Mouse (Mus musculus) gastrocnemius, postnatal 10 days (tissue): ENCODE results near the gene Svip. TPM values are rescaled to one million over a fixed set of nuclear protein-coding genes. Genes with fewer than 3 reads are reported as not detected.

Experiments used
- DNase-seq: peaks from one replicate; pipeline ENCODE4 v3.0.0; 2021; ENCODE audit warnings: mixed read lengths
- total RNA-seq, 2 experiments: library from RNA; stranded (reverse); gene quantifications; 2 replicates each; pipeline ENCODE4 v1.2.3; 2021

Gene Svip
- total RNA-seq, 2 experiments from 2014 or later = 5.5 to 6.6 TPM

DNA sequence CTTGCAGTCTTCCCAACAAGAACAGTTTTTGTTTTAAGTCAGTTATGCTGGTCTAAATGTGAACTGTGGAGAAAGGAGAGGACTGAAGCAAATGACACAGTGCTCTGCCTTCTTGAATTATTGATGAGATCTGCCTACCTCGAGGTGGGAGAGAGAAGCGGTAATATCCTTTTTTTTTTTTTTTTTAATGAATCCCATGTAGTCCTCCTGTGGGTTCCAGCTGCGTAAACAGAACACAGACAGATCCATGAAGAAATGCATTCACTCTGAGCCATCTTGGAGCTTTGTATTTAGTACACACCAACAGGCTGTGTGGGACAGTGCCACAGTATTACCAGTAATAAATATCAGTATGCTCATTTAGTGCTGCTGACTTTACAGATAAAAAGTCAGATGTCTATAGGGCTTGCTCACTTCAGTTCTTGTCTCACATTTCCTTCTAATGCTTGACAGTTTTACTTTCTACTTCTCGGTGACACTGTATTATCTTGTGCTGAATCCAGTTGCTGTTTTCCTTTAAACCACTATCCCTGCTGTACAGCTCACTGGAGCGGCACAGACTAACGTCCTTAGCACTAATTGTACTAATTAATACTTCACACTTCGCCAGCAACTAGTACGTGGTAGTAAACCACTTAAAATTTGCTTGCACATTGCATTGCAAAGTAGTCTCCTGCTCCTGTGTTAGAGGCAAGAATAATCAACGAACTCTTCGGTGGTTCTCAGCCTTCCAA lies 43.4 kb downstream of the Svip start:
- no peak for DNase-seq

DNA sequence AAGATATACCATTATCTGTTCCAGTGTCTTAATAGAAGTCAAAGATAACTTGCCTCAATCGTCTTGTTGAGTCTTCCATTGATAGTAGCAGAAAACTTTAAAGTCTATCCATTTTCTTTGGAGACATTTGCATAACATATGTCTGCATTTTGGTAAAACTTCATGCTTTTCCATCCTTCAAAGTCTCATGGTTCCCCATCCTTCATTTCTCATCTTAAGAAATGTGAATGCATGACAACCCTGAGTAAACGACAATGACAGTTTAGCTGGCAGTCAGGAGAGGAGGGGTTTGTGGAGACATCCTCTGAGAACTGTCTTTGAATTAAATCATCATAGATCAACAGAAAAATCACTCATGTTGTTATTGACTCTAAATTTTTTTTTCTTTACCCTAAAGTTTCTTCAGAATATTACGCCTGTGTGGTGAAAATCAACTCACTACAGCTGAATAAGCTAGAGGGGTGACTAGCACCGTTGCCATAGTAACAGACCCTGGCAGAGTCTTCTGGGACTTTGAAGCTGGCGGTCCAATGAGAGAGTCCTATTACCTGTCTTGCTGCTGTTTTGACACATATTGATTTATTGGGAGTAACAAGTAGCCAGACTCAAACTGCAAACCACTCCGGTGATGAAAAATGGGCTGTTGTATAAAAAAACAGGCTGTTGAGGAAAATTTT lies 45.0 kb downstream of the Svip start:
- DNase-seq = no peak

DNA sequence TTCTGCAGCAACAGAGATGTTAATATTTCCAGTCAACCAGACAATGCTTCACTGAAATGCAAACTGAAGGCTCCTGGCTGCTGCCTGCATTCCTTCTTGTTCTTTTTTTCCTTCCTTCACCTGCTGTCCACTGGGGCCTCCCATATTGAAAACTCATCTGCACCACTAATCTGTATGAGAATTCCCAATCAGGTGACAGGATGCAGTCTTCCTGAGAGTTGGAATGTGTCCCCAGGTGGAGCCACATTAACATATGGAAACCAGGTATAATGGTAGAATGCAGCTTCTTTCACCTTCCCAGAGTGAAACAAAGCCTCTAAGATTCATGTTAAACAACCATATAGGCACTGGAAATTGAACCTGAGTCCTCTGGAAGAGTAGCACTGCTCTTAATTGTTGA lies 48.1 kb downstream of the Svip start:
- DNase-seq = no peak

DNA sequence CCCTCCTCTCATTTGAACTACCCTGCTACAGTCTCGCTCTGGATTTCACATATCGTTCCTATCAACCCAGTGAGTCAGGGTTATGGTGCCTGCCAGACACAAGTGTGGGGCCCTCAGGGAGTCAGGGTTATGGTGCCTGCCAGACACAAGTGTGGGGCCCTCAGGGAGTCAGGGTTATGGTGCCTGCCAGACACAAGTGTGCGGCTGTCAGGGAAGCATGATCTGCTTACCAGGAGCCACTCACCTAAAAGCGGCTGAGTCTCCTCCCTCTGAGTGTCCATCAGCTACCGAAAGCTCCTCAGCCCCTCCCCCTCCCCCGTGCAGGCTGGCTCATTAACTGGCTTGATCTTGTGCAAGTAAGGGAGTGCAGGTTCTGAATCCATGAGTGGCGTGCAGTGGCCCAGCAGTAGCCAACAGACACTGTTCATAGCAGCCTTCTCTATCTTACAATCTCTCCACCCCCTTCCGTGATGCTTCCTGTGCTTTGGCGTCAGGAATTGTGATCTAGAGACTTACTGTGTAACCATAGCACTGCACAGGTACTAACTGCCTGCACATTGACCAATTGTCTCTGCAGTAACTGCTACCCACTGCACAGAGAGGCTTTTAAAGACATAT lies 50.3 kb downstream of the Svip start:
- DNase-seq = no peak

Other genes starting within 250 kb of the Svip start
- 10 to 100 TPM; 14.4 to 16.8 TPM for gene Gas2, start 144.0 kb downstream of the Svip start, total RNA-seq
- gene Fancf, start 143.8 kb downstream of the Svip start, total RNA-seq = 1 to 10 TPM; 2.8 to 4.1 TPM
- not detected for gene 1700015G11Rik, start 9.7 kb upstream of the Svip start, total RNA-seq